Mouse (Mus musculus) forebrain, embryonic 12.5 days (tissue): ENCODE data around the gene Clip1. TPM values are rescaled to one million over a fixed set of nuclear protein-coding genes. Genes with fewer than 3 reads are reported as not detected.

Experiments
- ATAC-seq: fragments of 200-750 bp; cut with Nextera tagmentation; 2 replicates; pipeline ENCODE4 v1.8.0; 2017; ENCODE audit warnings: moderate TSS enrichment; ENCODE audit not compliant: low FRiP score
- H3K27ac ChIP-seq: fragments of 300-500 bp; sonication (generic); 2 replicates; pipeline ENCODE4 v1.5.1; 2016; ENCODE audit warnings: mild to moderate bottlenecking
- H3K27me3 ChIP-seq: fragments of 300-500 bp; sonication (generic); 2 replicates; pipeline ENCODE4 v1.6.1; 2016; ENCODE audit warnings: mild to moderate bottlenecking
- H3K36me3 ChIP-seq: fragments of 300-500 bp; sonication (generic); replicated peaks from 2 replicates; pipeline ENCODE4 v1.6.1; 2016; ENCODE audit warnings: mild to moderate bottlenecking
- H3K4me1 ChIP-seq: fragments of 300-500 bp; sonication (generic); 2 replicates; pipeline ENCODE4 v1.6.1; 2016
- H3K4me2 ChIP-seq: fragments of 300-500 bp; sonication (generic); 2 replicates; pipeline ENCODE4 v1.6.1; 2016; ENCODE audit warnings: mild to moderate bottlenecking, moderate library complexity
- H3K4me3 ChIP-seq: fragments of 300-500 bp; sonication (generic); replicated peaks from 2 replicates; pipeline ENCODE4 v1.5.1; 2016; ENCODE audit warnings: mild to moderate bottlenecking
- H3K9ac ChIP-seq: fragments of 300-500 bp; sonication (generic); 2 replicates; pipeline ENCODE4 v1.6.1; 2016; ENCODE audit warnings: mild to moderate bottlenecking
- H3K9me3 ChIP-seq: fragments of 300-500 bp; sonication (generic); 2 replicates; pipeline ENCODE4 v1.6.1; 2016
- WGBS: fragments of 180-500 bp; shearing (Covaris S2); methylation state at CpG from one replicate; pipeline ENCODE4 v1.1.7; 2016; 5-methylcytosine and 5-hydroxymethylcytosine counted together
- polyA plus RNA-seq: library from polyadenylated mRNA; unstranded; fragments of >200 nt; fragmentation: Nextera tagmentation; extraction: Ambion mirVana; gene quantifications from 2 replicates; pipeline ENCODE4 v1.2.1, GENCODE M21; 2016

The Clip1 gene
- polyA plus RNA-seq, 1 experiment from 2014 or later: 72.0 TPM

GRCm38 (mm10) chr5:123667915-123668314 lies 16.5 kb downstream of the Clip1 start:
- Histone ChIP-seq H3K36me3 (no peaks in the 10 kb centered on the region; the same call in 1 of the 2 replicates), H3K27me3 (no peaks in the 10 kb centered on the region), H3K27ac (no peak overlapping the region), H3K9me3 (no peaks in the 10 kb centered on the region), H3K4me3 (no peak overlapping the region), H3K9ac (no peak overlapping the region), H3K4me1 (0 out of 2 replicates have a peak, but pooled peaks cover 4% of the 10 kb centered on the region), H3K4me2 (no peak overlapping the region)
- WGBS: 90% methylated on average over 12 of the region's 12 CpGs
- ATAC-seq: no peak

- H3K9me3 ChIP-seq: no peaks in the 10 kb centered on the region
- no peaks in the 10 kb centered on the region for H3K4me1 ChIP-seq
- 96% methylated on average over 7 of the region's 7 CpGs for WGBS
- ATAC-seq: no peak
- no peak overlapping the region for H3K9ac ChIP-seq
- no peaks in the 10 kb centered on the region; the same call in 1 of the 2 replicates for H3K36me3 ChIP-seq
- H3K4me2 ChIP-seq: no peak overlapping the region
- no peak overlapping the region for H3K4me3 ChIP-seq
- H3K27ac ChIP-seq: no peak overlapping the region
- no peaks in the 10 kb centered on the region for H3K27me3 ChIP-seq
These were observed 18.5 kb downstream of the Clip1 start for GRCm38 (mm10) chr5:123665956-123666355.

- no peak overlapping the region for H3K27ac ChIP-seq
- H3K4me3 ChIP-seq: no peak overlapping the region
- ATAC-seq: no peak
- 84% methylated on average over 7 of the region's 7 CpGs for WGBS
- H3K36me3 ChIP-seq: no peaks in the 10 kb centered on the region; the same call in 1 of the 2 replicates
- peaks cover 8% of the 10 kb centered on the region for H3K4me1 ChIP-seq
- H3K27me3 ChIP-seq: no peaks in the 10 kb centered on the region
- H3K9me3 ChIP-seq: no peaks in the 10 kb centered on the region
- H3K9ac ChIP-seq: no peak overlapping the region
- H3K4me2 ChIP-seq: no peak overlapping the region
These were observed 20.1 kb downstream of the Clip1 start for GRCm38 (mm10) chr5:123664329-123664728.

- Histone ChIP-seq H3K9ac (no peak overlapping the region), H3K27me3 (no peaks in the 10 kb centered on the region), H3K4me1 (peaks cover 8% of the 10 kb centered on the region), H3K4me2 (no peak overlapping the region), H3K4me3 (no peak overlapping the region), H3K9me3 (no peaks in the 10 kb centered on the region), H3K36me3 (no peaks in the 10 kb centered on the region), H3K27ac (no peak overlapping the region)
- no peak for ATAC-seq
- 79% methylated on average over 9 of the region's 9 CpGs for WGBS
These were observed 22.4 kb downstream of the Clip1 start for GRCm38 (mm10) chr5:123662059-123662458.

- H3K4me2 ChIP-seq: no peak overlapping the region
- H3K4me3 ChIP-seq: no peak overlapping the region
- 85% methylated on average over 3 of the region's 3 CpGs for WGBS
These were observed 22.8 kb downstream of the Clip1 start for GRCm38 (mm10) chr5:123661602-123662001.

GRCm38 (mm10) chr5:123657651-123658050 lies 26.8 kb downstream of the Clip1 start:
- Histone ChIP-seq H3K4me1 (peaks cover 15% of the 10 kb centered on the region), H3K4me2 (no peak overlapping the region), H3K9ac (no peak overlapping the region), H3K27me3 (no peaks in the 10 kb centered on the region), H3K36me3 (peaks cover 24% of the 10 kb centered on the region), H3K4me3 (no peak overlapping the region), H3K9me3 (no peaks in the 10 kb centered on the region), H3K27ac (no peak overlapping the region)
- WGBS: 81% methylated on average over 7 of the region's 7 CpGs
- no peak for ATAC-seq

More at GRCm38 (mm10) chr5:123661602-123662001, 22.8 kb downstream of the Clip1 start:
- Histone ChIP-seq H3K9ac (no peak overlapping the region), H3K27me3 (no peaks in the 10 kb centered on the region), H3K9me3 (no peaks in the 10 kb centered on the region), H3K36me3 (no peaks in the 10 kb centered on the region), H3K27ac (no peak overlapping the region), H3K4me1 (peaks cover 8% of the 10 kb centered on the region)
- no peak for ATAC-seq

- peaks cover 33% of the 10 kb centered on the region for H3K36me3 ChIP-seq
- H3K27ac ChIP-seq: no peak overlapping the region
- H3K4me2 ChIP-seq: no peak overlapping the region
- H3K4me3 ChIP-seq: no peak overlapping the region
- H3K27me3 ChIP-seq: no peaks in the 10 kb centered on the region
- peaks cover 13% of the 10 kb centered on the region for H3K4me1 ChIP-seq
- 34% methylated on average over 5 of the region's 5 CpGs for WGBS
- ATAC-seq: no peak
- no peak overlapping the region for H3K9ac ChIP-seq
- H3K9me3 ChIP-seq: no peaks in the 10 kb centered on the region
These were observed 29.5 kb downstream of the Clip1 start for GRCm38 (mm10) chr5:123654937-123655336.

GRCm38 (mm10) chr5:123653287-123653801 lies 31.1 kb downstream of the Clip1 start:
- Histone ChIP-seq H3K27me3 (no peaks in the 10 kb centered on the region), H3K9ac (no peak overlapping the region), H3K4me2 (no peak overlapping the region), H3K9me3 (no peaks in the 10 kb centered on the region), H3K4me3 (no peak overlapping the region), H3K4me1 (0 out of 2 replicates have a peak, but pooled peaks cover 7% of the 10 kb centered on the region), H3K27ac (no peak overlapping the region), H3K36me3 (peaks cover 41% of the 10 kb centered on the region)
- ATAC-seq: no peak
- 87% methylated on average over 11 of the region's 11 CpGs for WGBS

GRCm38 (mm10) chr5:123650825-123651224 lies 33.6 kb downstream of the Clip1 start:
- no peak overlapping the region for H3K4me3 ChIP-seq
- H3K27me3 ChIP-seq: no peaks in the 10 kb centered on the region
- H3K27ac ChIP-seq: no peak overlapping the region; the same call in 1 of the 2 replicates
- H3K9ac ChIP-seq: no peak overlapping the region
- no peak for ATAC-seq
- no peaks in the 10 kb centered on the region for H3K9me3 ChIP-seq
- 0 out of 2 replicates have a peak, but pooled peaks cover 7% of the 10 kb centered on the region for H3K4me1 ChIP-seq
- peaks cover 62% of the 10 kb centered on the region for H3K36me3 ChIP-seq
- H3K4me2 ChIP-seq: no peak overlapping the region
- WGBS: 71% methylated on average over 2 of the region's 2 CpGs

GRCm38 (mm10) chr5:123642401-123642800 lies 42.0 kb downstream of the Clip1 start:
- H3K27me3 ChIP-seq: no peaks in the 10 kb centered on the region
- no peak overlapping the region for H3K4me2 ChIP-seq
- H3K9me3 ChIP-seq: no peaks in the 10 kb centered on the region
- no peak overlapping the region for H3K27ac ChIP-seq
- WGBS: 95% methylated on average over 17 of the region's 17 CpGs
- H3K36me3 ChIP-seq: peaks cover 74% of the 10 kb centered on the region
- H3K4me1 ChIP-seq: no peaks in the 10 kb centered on the region
- H3K4me3 ChIP-seq: no peak overlapping the region
- no peak overlapping the region for H3K9ac ChIP-seq
- ATAC-seq: no peak

GRCm38 (mm10) chr5:123641259-123641900 lies 43.0 kb downstream of the Clip1 start:
- H3K27me3 ChIP-seq: no peaks in the 10 kb centered on the region
- no peak overlapping the region for H3K27ac ChIP-seq
- H3K36me3 ChIP-seq: peaks cover 72% of the 10 kb centered on the region
- no peak for ATAC-seq
- no peak overlapping the region for H3K9ac ChIP-seq
- no peaks in the 10 kb centered on the region for H3K9me3 ChIP-seq
- H3K4me2 ChIP-seq: no peak overlapping the region
- H3K4me3 ChIP-seq: no peak overlapping the region
- H3K4me1 ChIP-seq: no peaks in the 10 kb centered on the region
- WGBS: 90% methylated on average over 7 of the region's 7 CpGs

GRCm38 (mm10) chr5:123640181-123640580 lies 44.2 kb downstream of the Clip1 start:
- 88% methylated on average over 9 of the region's 9 CpGs for WGBS
- H3K36me3 ChIP-seq: peaks cover 67% of the 10 kb centered on the region
- no peak overlapping the region for H3K9ac ChIP-seq
- no peaks in the 10 kb centered on the region for H3K27me3 ChIP-seq
- no peak overlapping the region for H3K4me2 ChIP-seq
- ATAC-seq: no peak
- no peak overlapping the region for H3K27ac ChIP-seq
- H3K9me3 ChIP-seq: no peaks in the 10 kb centered on the region
- H3K4me1 ChIP-seq: no peaks in the 10 kb centered on the region
- H3K4me3 ChIP-seq: no peak overlapping the region

GRCm38 (mm10) chr5:123631210-123631609 lies 53.2 kb downstream of the Clip1 start:
- no peak overlapping the region for H3K27ac ChIP-seq

More at GRCm38 (mm10) chr5:123631210-123631609, 53.2 kb downstream of the Clip1 start:
- H3K36me3 ChIP-seq: peaks cover 25% of the 10 kb centered on the region
- no peaks in the 10 kb centered on the region for H3K27me3 ChIP-seq
- no peak overlapping the region for H3K4me2 ChIP-seq
- no peaks in the 10 kb centered on the region for H3K4me1 ChIP-seq
- no peaks in the 10 kb centered on the region for H3K9me3 ChIP-seq
- WGBS: 91% methylated on average over 10 of the region's 10 CpGs
- no peak for ATAC-seq
- no peak overlapping the region for H3K4me3 ChIP-seq
- no peak overlapping the region for H3K9ac ChIP-seq
